Mouse (Mus musculus): ENCODE results near the gene Zfp169. TPM values are rescaled to one million over a fixed set of nuclear protein-coding genes. Genes with fewer than 3 reads are reported as not detected.

Gene Zfp169
- polyA plus RNA-seq, 1 experiment from 2014 or later, result 5.8 TPM

DNA sequence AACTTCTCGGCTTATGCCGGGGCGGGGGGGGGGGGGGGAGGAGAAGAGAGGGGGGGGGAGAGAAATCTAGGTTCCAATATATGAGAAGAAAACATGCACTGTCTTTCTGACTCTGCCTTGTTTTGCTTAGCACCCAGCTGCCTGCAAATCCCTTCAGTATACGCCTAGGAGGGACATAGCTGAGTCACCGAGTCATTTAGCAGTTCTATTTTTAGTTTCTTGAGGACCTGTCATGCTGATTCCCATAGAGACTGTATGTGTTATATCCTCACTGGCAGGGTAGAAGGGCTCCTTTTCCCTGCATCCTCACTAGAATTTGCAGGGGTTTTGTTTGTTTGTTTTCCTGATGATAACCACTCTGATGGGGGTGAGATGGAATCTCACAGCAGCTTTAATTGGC, 20.1 kb downstream of the Zfp169 start:
- 91% methylated on average over 4 of the region's 5 CpGs for WGBS
- no peak overlapping the region for H3K27ac ChIP-seq (ENCODE audit: low read depth, low read length)
- H3K9me3 ChIP-seq (ENCODE audit: control insufficient read depth, low read length), result no peaks in the 10 kb centered on the region; the same call in 1 of the 2 replicates
- H3K4me2 ChIP-seq (ENCODE audit: low read depth, low read length), result no peak overlapping the region
- no peak overlapping the region for H3K4me3 ChIP-seq (ENCODE audit: low read depth, low read length)
- H3K4me1 ChIP-seq (ENCODE audit: control insufficient read depth, insufficient read depth, low read length), result no peaks in the 10 kb centered on the region
- peaks cover 21% of the 10 kb centered on the region for H3K36me3 ChIP-seq (ENCODE audit: control insufficient read depth, insufficient read depth, low read length)
- no peak overlapping the region for H3K9ac ChIP-seq (replicated peaks; ENCODE audit: low read depth, low read length)
- H3K27me3 ChIP-seq (ENCODE audit: control insufficient read depth, insufficient read depth, low read length), result no peaks in the 10 kb centered on the region
- ATAC-seq (ENCODE audit: low read depth), result no peak

DNA sequence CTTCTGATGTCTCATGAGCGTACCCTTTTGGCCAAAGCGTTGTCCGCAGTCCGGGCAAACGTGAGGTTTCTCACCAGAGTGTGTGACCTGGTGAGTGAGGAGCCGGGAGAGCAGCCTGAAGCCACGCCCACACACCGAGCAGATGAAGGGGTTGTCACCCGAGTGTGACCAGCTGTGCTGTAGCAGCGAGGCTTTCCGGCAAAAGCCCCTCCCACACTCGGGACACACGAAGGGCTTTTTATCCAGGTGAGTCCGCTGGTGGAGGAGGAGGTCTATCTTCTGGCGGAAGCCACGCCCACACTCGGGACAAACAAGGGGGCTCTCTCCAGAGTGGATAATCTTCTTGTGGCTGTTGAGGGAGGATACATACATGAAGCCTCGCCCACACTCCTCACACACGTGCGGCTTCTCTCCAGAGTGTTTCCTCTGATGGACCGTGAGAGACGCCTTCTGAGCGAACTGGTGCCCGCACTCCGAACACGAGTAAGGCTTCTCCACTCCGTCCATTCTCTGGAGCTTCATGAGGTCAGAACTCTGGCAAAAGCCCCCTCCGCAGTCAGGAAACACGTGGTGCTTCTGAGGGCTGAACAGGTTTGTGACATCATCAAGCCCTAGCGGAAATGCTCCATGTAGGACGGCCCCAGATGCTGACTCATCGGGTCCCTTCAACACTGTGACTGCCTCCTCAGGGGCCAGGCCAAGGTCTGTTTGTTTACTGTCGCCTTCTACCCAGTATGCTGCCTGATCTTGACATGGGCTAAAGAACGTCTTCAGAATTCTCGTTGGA, 22.7 kb downstream of the Zfp169 start:
- 93% methylated on average over 35 of the region's 35 CpGs for WGBS
- peaks cover 28% of the 10 kb centered on the region for H3K36me3 ChIP-seq (ENCODE audit: control insufficient read depth, insufficient read depth, low read length)
- no peaks in the 10 kb centered on the region for H3K27me3 ChIP-seq (ENCODE audit: control insufficient read depth, insufficient read depth, low read length)
- no peaks in the 10 kb centered on the region; the same call in 1 of the 2 replicates for H3K9me3 ChIP-seq (ENCODE audit: control insufficient read depth, low read length)
- no peak overlapping the region for H3K4me2 ChIP-seq (ENCODE audit: low read depth, low read length)
- no peak for ATAC-seq (ENCODE audit: low read depth)
- no peak overlapping the region for H3K27ac ChIP-seq (ENCODE audit: low read depth, low read length)
- no peak overlapping the region for H3K4me3 ChIP-seq (ENCODE audit: low read depth, low read length)
- H3K4me1 ChIP-seq (ENCODE audit: control insufficient read depth, insufficient read depth, low read length), result no peaks in the 10 kb centered on the region
- no peak overlapping the region for H3K9ac ChIP-seq (replicated peaks; ENCODE audit: low read depth, low read length)

DNA sequence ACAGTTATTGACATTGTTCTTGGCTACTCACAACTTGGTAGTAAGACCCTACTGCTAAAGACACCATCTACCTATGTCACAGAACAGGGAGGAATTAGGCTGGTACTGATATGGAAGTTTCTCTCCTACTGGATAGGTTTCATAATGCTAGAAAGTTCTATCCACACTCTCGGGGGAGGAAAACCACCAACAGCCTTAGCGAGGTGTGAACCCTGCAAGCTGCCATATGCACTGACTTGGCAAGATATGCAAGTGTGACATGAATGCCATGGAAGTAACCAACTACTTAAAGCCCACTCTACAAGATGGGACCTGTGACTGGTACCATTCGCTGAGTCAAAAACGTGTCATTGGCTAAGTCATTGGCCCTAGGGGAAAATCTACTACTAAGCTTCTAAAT, 29.6 kb downstream of the Zfp169 start:
- no peak for ATAC-seq (ENCODE audit: low read depth)
- Histone ChIP-seq H3K36me3 (ENCODE audit: control insufficient read depth, insufficient read depth, low read length) (0 out of 2 replicates have a peak, but pooled peaks cover 7% of the 10 kb centered on the region), H3K9me3 (ENCODE audit: control insufficient read depth, low read length) (no peaks in the 10 kb centered on the region), H3K4me2 (ENCODE audit: low read depth, low read length) (no peak overlapping the region), H3K4me1 (ENCODE audit: control insufficient read depth, insufficient read depth, low read length) (no peaks in the 10 kb centered on the region), H3K27ac (ENCODE audit: low read depth, low read length) (no peak overlapping the region), H3K27me3 (ENCODE audit: control insufficient read depth, insufficient read depth, low read length) (no peaks in the 10 kb centered on the region), H3K4me3 (ENCODE audit: low read depth, low read length) (no peak overlapping the region), H3K9ac (replicated peaks; ENCODE audit: low read depth, low read length) (no peak overlapping the region)
- WGBS, result 97% methylated on average over 4 of the region's 4 CpGs

DNA sequence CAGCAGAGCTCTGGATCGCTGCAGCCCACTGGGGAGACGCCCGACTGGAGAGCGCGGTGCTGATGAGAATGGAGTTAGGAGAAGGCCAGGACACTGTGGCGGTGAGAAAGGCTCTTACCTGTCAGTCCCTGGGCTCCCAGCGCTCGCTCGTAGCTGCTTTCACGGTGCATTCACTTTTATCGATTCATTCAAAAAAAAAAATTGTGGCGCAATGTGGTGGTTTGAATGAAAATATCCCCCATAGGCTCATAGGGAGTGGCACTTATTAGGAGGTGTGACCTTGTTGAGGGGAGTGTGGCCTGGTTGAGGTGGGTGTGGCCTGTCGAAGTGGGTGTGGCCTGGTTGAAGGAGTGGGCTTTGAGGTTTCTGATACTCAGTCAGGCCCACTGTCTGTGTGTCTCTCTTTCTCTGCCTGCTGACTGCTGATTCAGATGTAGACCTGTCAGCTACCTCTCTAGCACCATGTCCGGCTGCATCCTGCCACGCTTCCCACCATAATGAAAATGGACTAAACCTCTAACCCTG, 44.5 kb downstream of the Zfp169 start:
- Histone ChIP-seq H3K36me3 (ENCODE audit: control insufficient read depth, insufficient read depth, low read length) (no peaks in the 10 kb centered on the region), H3K9me3 (ENCODE audit: control insufficient read depth, low read length) (no peaks in the 10 kb centered on the region), H3K27ac (ENCODE audit: low read depth, low read length) (no peak overlapping the region), H3K4me3 (ENCODE audit: low read depth, low read length) (no peak overlapping the region), H3K9ac (replicated peaks; ENCODE audit: low read depth, low read length) (no peak overlapping the region), H3K4me1 (ENCODE audit: control insufficient read depth, insufficient read depth, low read length) (peaks cover 8% of the 10 kb centered on the region; the same call in 1 of the 2 replicates), H3K27me3 (ENCODE audit: control insufficient read depth, insufficient read depth, low read length) (no peaks in the 10 kb centered on the region), H3K4me2 (ENCODE audit: low read depth, low read length) (no peak overlapping the region)
- ATAC-seq (ENCODE audit: low read depth), result no peak
- 59% methylated on average over 15 of the region's 15 CpGs for WGBS

DNA sequence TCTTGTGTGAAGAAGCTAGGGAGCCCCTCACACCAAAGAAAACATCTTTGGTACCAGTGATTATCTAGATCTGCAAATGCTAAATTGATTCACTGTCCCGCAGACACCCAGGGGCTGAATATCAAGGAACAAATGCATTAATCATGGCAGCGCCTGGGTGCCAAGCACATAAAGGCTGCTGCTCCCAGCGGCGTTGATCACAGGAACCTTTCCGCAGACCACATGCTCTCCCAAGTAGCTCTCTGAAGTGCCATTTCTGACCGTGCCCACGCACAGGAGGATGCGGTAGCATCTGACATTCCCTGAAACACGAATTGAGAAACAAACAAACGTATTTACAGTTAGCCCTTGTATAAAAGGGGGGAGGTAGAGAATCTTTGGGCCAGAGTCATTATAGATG, 47.1 kb downstream of the Zfp169 start:
- Histone ChIP-seq H3K4me1 (ENCODE audit: control insufficient read depth, insufficient read depth, low read length) (peaks cover 8% of the 10 kb centered on the region; the same call in 1 of the 2 replicates), H3K9ac (replicated peaks; ENCODE audit: low read depth, low read length) (no peak overlapping the region; the same call in 1 of the 2 replicates), H3K4me2 (ENCODE audit: low read depth, low read length) (no peak overlapping the region), H3K9me3 (ENCODE audit: control insufficient read depth, low read length) (no peaks in the 10 kb centered on the region), H3K27ac (ENCODE audit: low read depth, low read length) (peak overlapping the region; percentile 55; the same call in 1 of the 2 replicates), H3K4me3 (ENCODE audit: low read depth, low read length) (no peak overlapping the region), H3K27me3 (ENCODE audit: control insufficient read depth, insufficient read depth, low read length) (no peaks in the 10 kb centered on the region), H3K36me3 (ENCODE audit: control insufficient read depth, insufficient read depth, low read length) (no peaks in the 10 kb centered on the region)
- whole genome bisulfite sequencing, result 24% methylated on average over 10 of the region's 10 CpGs
- peak; percentile 55; the same call in 1 of the 2 replicates for ATAC-seq (ENCODE audit: low read depth)

DNA sequence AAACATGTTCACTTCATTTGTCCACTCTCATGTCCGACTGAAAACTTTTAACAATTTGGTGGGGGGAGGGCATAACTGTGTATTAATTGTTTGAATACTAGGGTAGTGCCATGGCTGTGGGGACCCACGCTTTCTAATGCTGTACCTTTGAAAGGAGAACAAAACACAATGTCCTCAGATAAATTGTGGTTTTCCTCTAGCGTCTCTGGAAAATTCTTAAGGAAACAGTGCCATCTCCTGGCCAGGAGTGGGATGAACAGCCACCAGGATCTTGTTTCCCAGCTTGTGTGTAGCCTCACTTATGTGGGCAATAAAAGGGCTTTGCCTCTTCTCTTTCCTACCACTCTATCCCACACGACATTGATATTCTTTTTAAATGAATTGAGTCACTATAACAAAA, 49.1 kb downstream of the Zfp169 start:
- Histone ChIP-seq H3K9ac (replicated peaks; ENCODE audit: low read depth, low read length) (no peak overlapping the region), H3K9me3 (ENCODE audit: control insufficient read depth, low read length) (no peaks in the 10 kb centered on the region), H3K4me3 (ENCODE audit: low read depth, low read length) (no peak overlapping the region), H3K4me1 (ENCODE audit: control insufficient read depth, insufficient read depth, low read length) (peaks cover 8% of the 10 kb centered on the region; the same call in 1 of the 2 replicates), H3K4me2 (ENCODE audit: low read depth, low read length) (no peak overlapping the region), H3K27ac (ENCODE audit: low read depth, low read length) (no peak overlapping the region), H3K36me3 (ENCODE audit: control insufficient read depth, insufficient read depth, low read length) (no peaks in the 10 kb centered on the region), H3K27me3 (ENCODE audit: control insufficient read depth, insufficient read depth, low read length) (no peaks in the 10 kb centered on the region)
- ATAC-seq (ENCODE audit: low read depth), result peak; percentile 63; the same call in 1 of the 2 replicates
- 7% methylated on average over 4 of the region's 4 CpGs for WGBS

DNA sequence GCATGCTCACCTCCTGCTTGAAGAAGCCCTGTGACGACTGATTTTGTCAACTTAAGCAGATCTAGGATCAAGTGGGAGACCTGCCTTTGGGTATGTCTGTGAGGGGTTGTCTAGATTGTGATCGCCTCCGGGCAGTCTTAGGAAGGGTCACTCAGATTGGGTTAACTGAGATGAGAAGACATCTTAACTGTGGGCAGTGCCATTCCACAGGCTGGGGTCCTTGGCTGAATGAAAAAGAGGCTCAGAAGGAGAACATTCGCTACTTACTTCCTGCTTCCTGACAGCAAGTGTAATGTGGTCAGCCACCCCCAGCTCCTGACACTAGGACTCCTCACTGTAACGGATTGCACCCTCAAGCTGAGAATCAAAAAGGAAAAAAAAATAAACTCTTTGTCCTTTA, 54.0 kb downstream of the Zfp169 start:
- no peak overlapping the region for H3K9ac ChIP-seq (replicated peaks; ENCODE audit: low read depth, low read length)

DNA sequence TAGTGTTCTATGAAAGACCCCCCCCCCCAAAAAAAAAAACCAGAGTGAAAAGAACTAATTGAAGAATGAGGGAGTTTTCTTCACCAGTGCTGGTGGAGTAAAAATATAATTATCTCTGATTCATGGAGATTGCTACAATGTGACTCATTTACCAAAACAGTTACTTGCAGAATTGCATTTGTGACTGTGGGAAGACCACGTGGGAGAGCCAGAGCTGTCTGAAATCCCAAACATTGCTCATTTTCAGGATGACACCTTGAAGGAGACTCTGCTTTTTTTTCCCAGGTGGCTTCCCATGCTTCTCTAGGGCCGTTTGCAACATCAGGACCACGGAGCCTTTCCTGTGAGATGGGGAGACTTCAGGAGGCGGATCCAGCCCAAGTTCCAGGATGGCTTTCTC, 65.1 kb downstream of the Zfp169 start:
- ATAC-seq (ENCODE audit: low read depth), result no peak

More for the DNA sequence above, 54.0 kb downstream of the Zfp169 start:
- Histone ChIP-seq H3K36me3 (ENCODE audit: control insufficient read depth, insufficient read depth, low read length) (no peaks in the 10 kb centered on the region), H3K4me2 (ENCODE audit: low read depth, low read length) (no peak overlapping the region), H3K4me3 (ENCODE audit: low read depth, low read length) (no peak overlapping the region), H3K27me3 (ENCODE audit: control insufficient read depth, insufficient read depth, low read length) (no peaks in the 10 kb centered on the region), H3K27ac (ENCODE audit: low read depth, low read length) (no peak overlapping the region), H3K9me3 (ENCODE audit: control insufficient read depth, low read length) (no peaks in the 10 kb centered on the region), H3K4me1 (ENCODE audit: control insufficient read depth, insufficient read depth, low read length) (no peaks in the 10 kb centered on the region; the same call in 1 of the 2 replicates)
- WGBS, result 82% methylated on average over 5 of the region's 5 CpGs
- no peak for ATAC-seq (ENCODE audit: low read depth)

DNA sequence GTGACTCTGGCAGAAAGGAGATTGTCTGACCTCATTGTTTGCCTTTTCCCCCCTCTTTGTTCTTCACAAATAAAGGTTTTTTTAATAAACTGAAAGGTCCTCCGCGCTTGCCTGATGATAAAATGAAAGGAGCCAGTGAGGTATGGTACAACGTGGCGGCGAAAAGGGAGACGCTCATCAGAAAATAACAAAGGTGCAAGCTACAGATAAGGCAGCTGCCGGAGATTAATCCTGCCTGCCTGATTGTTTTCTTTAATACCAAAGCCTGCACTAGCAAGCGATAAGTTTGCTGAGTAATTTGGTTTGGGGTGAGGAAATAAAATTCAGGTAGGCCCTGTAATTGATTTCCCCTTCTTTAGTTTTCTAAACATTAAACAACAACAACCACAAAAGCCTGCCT, 69.3 kb downstream of the Zfp169 start:
- no peak overlapping the region for H3K4me3 ChIP-seq (ENCODE audit: low read depth, low read length)
- no peaks in the 10 kb centered on the region for H3K27me3 ChIP-seq (ENCODE audit: control insufficient read depth, insufficient read depth, low read length)
- H3K27ac ChIP-seq (ENCODE audit: low read depth, low read length), result no peak overlapping the region
- WGBS, result 46% methylated on average over 8 of the region's 8 CpGs
- no peak for ATAC-seq (ENCODE audit: low read depth)
- H3K4me2 ChIP-seq (ENCODE audit: low read depth, low read length), result no peak overlapping the region
- no peaks in the 10 kb centered on the region for H3K4me1 ChIP-seq (ENCODE audit: control insufficient read depth, insufficient read depth, low read length)
- H3K9me3 ChIP-seq (ENCODE audit: control insufficient read depth, low read length), result no peaks in the 10 kb centered on the region
- no peak overlapping the region for H3K9ac ChIP-seq (replicated peaks; ENCODE audit: low read depth, low read length)
- no peaks in the 10 kb centered on the region for H3K36me3 ChIP-seq (ENCODE audit: control insufficient read depth, insufficient read depth, low read length)

More for the DNA sequence above, 65.1 kb downstream of the Zfp169 start:
- H3K27me3 ChIP-seq (ENCODE audit: control insufficient read depth, insufficient read depth, low read length), result no peaks in the 10 kb centered on the region
- no peak overlapping the region for H3K4me2 ChIP-seq (ENCODE audit: low read depth, low read length)
- H3K9ac ChIP-seq (replicated peaks; ENCODE audit: low read depth, low read length), result no peak overlapping the region
- H3K27ac ChIP-seq (ENCODE audit: low read depth, low read length), result no peak overlapping the region
- WGBS, result 53% methylated on average over 4 of the region's 4 CpGs
- no peaks in the 10 kb centered on the region for H3K36me3 ChIP-seq (ENCODE audit: control insufficient read depth, insufficient read depth, low read length)
- no peak overlapping the region for H3K4me3 ChIP-seq (ENCODE audit: low read depth, low read length)
- no peaks in the 10 kb centered on the region for H3K9me3 ChIP-seq (ENCODE audit: control insufficient read depth, low read length)
- no peaks in the 10 kb centered on the region for H3K4me1 ChIP-seq (ENCODE audit: control insufficient read depth, insufficient read depth, low read length)
